Mouse (Mus musculus) kidney, adult 2 months (tissue): ENCODE results near the gene Krtap28-13. TPM values are rescaled to one million over a fixed set of nuclear protein-coding genes. Genes with fewer than 3 reads are reported as not detected.

Source experiments
- DNase-seq: peaks from one replicate; pipeline ENCODE4 v3.0.0; 2021
- H3K27ac ChIP-seq: fragments of 200-500 bp; 2 replicates; pipeline ENCODE4 v1.5.1; 2012; ENCODE audit warnings: low read depth, low read length, control low read depth, inconsistent platforms; ENCODE audit not compliant: insufficient read depth
- H3K27me3 ChIP-seq: fragments of 200-500 bp; replicated peaks from 2 replicates; pipeline ENCODE4 v1.6.1; 2012; ENCODE audit warnings: mild to moderate bottlenecking, moderate library complexity, low read length, inconsistent platforms; ENCODE audit not compliant: control insufficient read depth, insufficient read depth
- H3K36me3 ChIP-seq: fragments of 200-500 bp; 2 replicates; pipeline ENCODE4 v1.6.1; 2012; ENCODE audit warnings: mild to moderate bottlenecking, moderate library complexity, low read length, inconsistent platforms; ENCODE audit not compliant: control insufficient read depth, insufficient read depth
- H3K4me1 ChIP-seq: fragments of 200-500 bp; 2 replicates; pipeline ENCODE4 v1.6.1; 2011; ENCODE audit warnings: low read length; ENCODE audit not compliant: control insufficient read depth, insufficient read depth
- H3K4me3 ChIP-seq: fragments of 200-500 bp; 2 replicates; pipeline ENCODE4 v1.5.1; 2011; ENCODE audit warnings: mild to moderate bottlenecking, low read depth, low read length, control low read depth; ENCODE audit not compliant: insufficient read depth
- CTCF ChIP-seq: fragments of 200-500 bp; conservative IDR thresholded peaks from 2 replicates; pipeline ENCODE4 v1.5.1; 2011; ENCODE audit warnings: low read depth, mild to moderate bottlenecking, control low read depth, low read length, moderate library complexity, mixed read lengths; ENCODE audit not compliant: insufficient read depth, insufficient read length
- POLR2A ChIP-seq: fragments of 200-500 bp; IDR thresholded peaks from one replicate; pipeline ENCODE4 v1.6.1; 2011; ENCODE audit warnings: low read depth, low read length, control low read depth
- WGBS: fragments of 180-500 bp; shearing (Covaris S2); methylation state at CpG from one replicate; pipeline ENCODE4 v1.1.7; 2018; 5-methylcytosine and 5-hydroxymethylcytosine counted together
- polyA plus RNA-seq: library from polyadenylated mRNA; depleted of rRNA; stranded (reverse); fragments of >200 nt; gene quantifications from 2 replicates; pipeline ENCODE4 v1.2.3, GENCODE M21; 2012

The Krtap28-13 gene
- polyA plus RNA-seq, 1 experiment: not detected

- Histone ChIP-seq H3K27me3 (no peaks in the 10 kb centered on the region), H3K36me3 (no peaks in the 10 kb centered on the region), H3K4me3 (no peak overlapping the region), H3K4me1 (no peaks in the 10 kb centered on the region), H3K27ac (no peak overlapping the region)
- 73% methylated on average over 3 of the region's 3 CpGs for WGBS
- DNase-seq: no peak
- no peak for TF ChIP-seq CTCF
- TF ChIP-seq POLR2A: no peak
Measured at GRCm38 (mm10) chr1:83091268-83091667, 30.5 kb downstream of the Krtap28-13 start.

GRCm38 (mm10) chr1:83096935-83097334 lies 36.2 kb downstream of the Krtap28-13 start:
- Histone ChIP-seq H3K4me1 (peaks cover 3% of the 10 kb centered on the region; the same call in 1 of the 2 replicates), H3K27ac (no peak overlapping the region), H3K36me3 (no peaks in the 10 kb centered on the region), H3K27me3 (no peaks in the 10 kb centered on the region), H3K4me3 (no peak overlapping the region)
- no peak for TF ChIP-seq CTCF
- TF ChIP-seq POLR2A: no peak
- no peak for DNase-seq
- 85% methylated on average over 4 of the region's 4 CpGs for WGBS

GRCm38 (mm10) chr1:83099160-83099559 lies 38.4 kb downstream of the Krtap28-13 start:
- no peaks in the 10 kb centered on the region for H3K27me3 ChIP-seq
- H3K4me1 ChIP-seq: peaks cover 3% of the 10 kb centered on the region; the same call in 1 of the 2 replicates
- H3K27ac ChIP-seq: no peak overlapping the region
- 87% methylated on average over 2 of the region's 2 CpGs for WGBS
- H3K4me3 ChIP-seq: no peak overlapping the region
- no peaks in the 10 kb centered on the region for H3K36me3 ChIP-seq
- TF ChIP-seq POLR2A: no peak
- TF ChIP-seq CTCF: no peak
- no peak for DNase-seq

- no peaks in the 10 kb centered on the region for H3K27me3 ChIP-seq
- DNase-seq: peak; percentile 14
- TF ChIP-seq CTCF (no peak), POLR2A (no peak)
- H3K4me1 ChIP-seq: peaks cover 3% of the 10 kb centered on the region; the same call in 1 of the 2 replicates
- 42% methylated on average over 7 of the region's 7 CpGs for WGBS
- no peak overlapping the region for H3K27ac ChIP-seq
- H3K36me3 ChIP-seq: no peaks in the 10 kb centered on the region
- H3K4me3 ChIP-seq: no peak overlapping the region
Measured at GRCm38 (mm10) chr1:83099580-83100137, 38.9 kb downstream of the Krtap28-13 start.

- 35% methylated on average over 3 of the region's 3 CpGs for WGBS
- DNase-seq: peak; percentile 48
- no peak overlapping the region for H3K4me3 ChIP-seq
- no peak for TF ChIP-seq CTCF
- no peak for TF ChIP-seq POLR2A
- no peaks in the 10 kb centered on the region for H3K36me3 ChIP-seq
- H3K27ac ChIP-seq: no peak overlapping the region; the same call in 1 of the 2 replicates
- H3K4me1 ChIP-seq: peaks cover 3% of the 10 kb centered on the region; the same call in 1 of the 2 replicates
- no peaks in the 10 kb centered on the region for H3K27me3 ChIP-seq
Measured at GRCm38 (mm10) chr1:83101891-83102290, 41.2 kb downstream of the Krtap28-13 start.

GRCm38 (mm10) chr1:83105464-83105863 lies 44.7 kb downstream of the Krtap28-13 start:
- no peaks in the 10 kb centered on the region for H3K27me3 ChIP-seq
- H3K36me3 ChIP-seq: no peaks in the 10 kb centered on the region
- 60% methylated on average over 1 of the region's 1 CpGs for WGBS
- DNase-seq: no peak
- H3K27ac ChIP-seq: no peak overlapping the region
- no peak overlapping the region for H3K4me3 ChIP-seq
- TF ChIP-seq POLR2A (no peak), CTCF (no peak)
- H3K4me1 ChIP-seq: no peaks in the 10 kb centered on the region

GRCm38 (mm10) chr1:83107410-83107978 lies 46.8 kb downstream of the Krtap28-13 start:
- Histone ChIP-seq H3K4me1 (no peaks in the 10 kb centered on the region), H3K27me3 (no peaks in the 10 kb centered on the region), H3K36me3 (no peaks in the 10 kb centered on the region), H3K4me3 (no peak overlapping the region), H3K27ac (no peak overlapping the region)
- no peak for DNase-seq
- WGBS: 87% methylated on average over 5 of the region's 5 CpGs
- TF ChIP-seq POLR2A: no peak
- TF ChIP-seq CTCF: no peak
